Mouse (Mus musculus): ENCODE measurements around the gene Gm45799.

- TF ChIP-seq CTCF (IDR thresholded peaks at IDR 0.05) (no peak), EP300 (IDR thresholded peaks at IDR 0.05; ENCODE audit: insufficient read depth, low read depth, low read length) (no peak), POLR2A (IDR thresholded peaks at IDR 0.05; ENCODE audit: insufficient read depth, low read depth, low read length) (no peak)
These were observed 7.8 kb upstream of the Gm45799 start for GRCm38 (mm10) chr7:105632551-105632972.

All from heart, adult 2 months (tissue).